Mouse (Mus musculus) MEL (cell line): Measurements from ENCODE around the gene Slc4a4.

Experiments
- CHD1 ChIP-seq: IDR thresholded peaks from 2 replicates; pipeline ENCODE4 v1.6.1; 2012; ENCODE audit warnings: low read depth, mild to moderate bottlenecking, inconsistent platforms, low read length, improper control_type of control experiment
- CTCF ChIP-seq, 3 experiments: IDR thresholded peaks in 2 of 3; conservative IDR thresholded peaks in 1 of 3; 2 replicates each; pipeline ENCODE4 v1.5.1; 2011 to 2012; ENCODE audit warnings: low read length in 3 of 3, low read depth in 2 of 3, mild to moderate bottlenecking in 2 of 3, improper control_type of control experiment in 1 of 3, inconsistent platforms in 1 of 3, mixed read lengths in 1 of 3, moderate library complexity in 1 of 3; ENCODE audit not compliant: control insufficient read depth in 1 of 3, insufficient read depth in 1 of 3, poor library complexity in 1 of 3, severe bottlenecking in 1 of 3
- EP300 ChIP-seq, 2 experiments: IDR thresholded peaks; 2 replicates each; pipeline ENCODE4 v1.6.1; 2011; ENCODE audit warnings: improper control_type of control experiment in 2 of 2, low read length in 2 of 2, low read depth in 1 of 2, mild to moderate bottlenecking in 1 of 2
- GATA1 ChIP-seq: IDR thresholded peaks from 2 replicates; pipeline ENCODE4 v1.6.1; 2011; ENCODE audit warnings: low read depth, low read length, improper control_type of control experiment
- MAX ChIP-seq: IDR thresholded peaks from 2 replicates; pipeline ENCODE4 v1.6.1; 2011; ENCODE audit warnings: low read length, improper control_type of control experiment
- MAZ ChIP-seq: IDR thresholded peaks from 2 replicates; pipeline ENCODE4 v1.6.1; 2012; ENCODE audit warnings: low read depth, mild to moderate bottlenecking, inconsistent platforms, low read length, improper control_type of control experiment
- POLR2A ChIP-seq, 2 experiments: IDR thresholded peaks; 2 replicates each; pipeline ENCODE4 v1.6.1; 2011 to 2012; ENCODE audit warnings: low read length in 2 of 2, mild to moderate bottlenecking in 2 of 2, control low read depth in 1 of 2, improper control_type of control experiment in 1 of 2, low read depth in 1 of 2, moderate library complexity in 1 of 2; ENCODE audit not compliant: control insufficient read depth in 1 of 2, insufficient read depth in 1 of 2, poor library complexity in 1 of 2
- TCF12 ChIP-seq: IDR thresholded peaks from 2 replicates; pipeline ENCODE4 v1.6.1; 2014; ENCODE audit warnings: low read depth, mild to moderate bottlenecking, inconsistent platforms, low read length, improper control_type of control experiment, moderate library complexity
- USF2 ChIP-seq, 2 experiments: IDR thresholded peaks; 2 replicates each; pipeline ENCODE4 v1.6.1; 2011 to 2012; ENCODE audit warnings: improper control_type of control experiment in 2 of 2, low read length in 2 of 2, borderline replicate concordance in 1 of 2, inconsistent platforms in 1 of 2, low read depth in 1 of 2, mild to moderate bottlenecking in 1 of 2; ENCODE audit not compliant: insufficient read depth in 1 of 2
- ZMIZ1 ChIP-seq: IDR thresholded peaks from 2 replicates; pipeline ENCODE4 v1.6.1; 2012; ENCODE audit warnings: low read depth, mild to moderate bottlenecking, inconsistent platforms, low read length, improper control_type of control experiment, moderate library complexity

DNA sequence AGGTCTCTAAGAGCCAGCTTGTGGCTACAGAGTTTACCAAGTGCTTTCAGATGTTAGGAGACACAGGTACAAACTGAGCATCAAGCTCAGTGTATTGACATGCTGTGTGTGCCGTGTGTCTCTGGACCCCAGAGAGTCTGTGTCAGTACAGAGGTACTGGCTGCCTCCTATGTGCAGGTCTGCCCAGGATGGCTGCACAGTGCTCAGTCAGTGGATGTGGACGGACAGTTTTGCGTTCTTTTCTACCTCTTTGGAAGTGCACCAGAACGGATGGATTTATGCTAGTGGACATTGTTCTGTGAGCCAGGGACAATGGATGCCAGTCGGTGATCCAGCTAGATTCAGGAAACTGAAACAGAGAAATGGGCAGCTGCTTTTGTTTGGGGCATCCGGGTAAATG is 72.8 kb downstream of the Slc4a4 start:
- no peak for TF ChIP-seq POLR2A (IDR thresholded peaks at IDR 0.05; ENCODE audit: control insufficient read depth in 1 of 2, insufficient read depth in 1 of 2, low read depth in 1 of 2, low read length in 2 of 2, poor library complexity in 1 of 2)
- no peak for TF ChIP-seq MAZ
- TF ChIP-seq EP300 (IDR thresholded peaks at IDR 0.05; ENCODE audit: low read depth in 1 of 2, low read length in 2 of 2) = no peak
- no peak for TF ChIP-seq CTCF (IDR thresholded peaks at IDR 0.05 in 2 of 3, conservative IDR thresholded peaks at IDR 0.05 in 1 of 3; ENCODE audit: control insufficient read depth in 1 of 3, insufficient read depth in 1 of 3, low read depth in 2 of 3, low read length in 3 of 3, poor library complexity in 1 of 3, severe bottlenecking in 1 of 3)
- TF ChIP-seq MAX = no peak
- no peak for TF ChIP-seq ZMIZ1
- no peak for TF ChIP-seq GATA1
- no peak for TF ChIP-seq CHD1
- no peak for TF ChIP-seq USF2 (IDR thresholded peaks at IDR 0.05; ENCODE audit: borderline replicate concordance in 1 of 2, insufficient read depth in 1 of 2, low read depth in 1 of 2, low read length in 2 of 2)
- TF ChIP-seq TCF12 = no peak
